Mouse (Mus musculus): ENCODE results near the gene B830017H08Rik. TPM values are rescaled to one million over a fixed set of nuclear protein-coding genes. Genes with fewer than 3 reads are reported as not detected.

B830017H08Rik gene
- total and polyA plus RNA-seq, 3 experiments, result 0.08 TPM; not detected in 2

GRCm38 (mm10) chr16:17834543-17834942 lies 1.6 kb downstream of the B830017H08Rik start:
- H3K9ac ChIP-seq (ENCODE audit: insufficient read depth, low read depth), result no peak overlapping the region
- in situ Hi-C loops (cut with MboI; ENCODE audit: low pct_ligation_motif_present, low pct_unique_long_range_greater_than_20kb, low sequenced_read_pairs) (no loop called here), dilution Hi-C loops (cut with MboI; ENCODE audit: extremely low pct_ligation_motif_present, extremely low pct_unique_long_range_greater_than_20kb, low sequenced_read_pairs) (no loop called here)
- no peak overlapping the region for H3K27ac ChIP-seq (ENCODE audit: insufficient read depth, low read depth)
- H3K36me3 ChIP-seq (replicated peaks in 1 of 2; ENCODE audit: control insufficient read depth in 1 of 2, insufficient read depth in 1 of 2, low read length in 1 of 2), result peaks cover 0 to 20% of the 10 kb centered on the region in 2 experiments
- no peaks in the 10 kb centered on the region for H3K27me3 ChIP-seq (replicated peaks)
- H3K9me3 ChIP-seq (replicated peaks; ENCODE audit: low read length), result peaks cover 4% of the 10 kb centered on the region
- no peak for TF ChIP-seq SMC3 (IDR thresholded peaks at IDR 0.05; ENCODE audit: low read depth, low read length)
- TF ChIP-seq EP300 (IDR thresholded peaks at IDR 0.05; ENCODE audit: low read length), result no peak
- TF ChIP-seq CHD2 (IDR thresholded peaks at IDR 0.05; ENCODE audit: low read length), result no peak
- TF ChIP-seq MYC (IDR thresholded peaks at IDR 0.05; ENCODE audit: low read depth, low read length), result no peak
- TF ChIP-seq GABPA (IDR thresholded peaks at IDR 0.05; ENCODE audit: insufficient replicate concordance, low read depth, low read length), result no peak
- TF ChIP-seq RCOR1 (conservative IDR thresholded peaks at IDR 0.05; ENCODE audit: low read depth, low read length), result no peak
- TF ChIP-seq MEF2A (IDR thresholded peaks at IDR 0.05; ENCODE audit: borderline replicate concordance, low read depth, low read length), result no peak
- no peak for TF ChIP-seq SIN3A (IDR thresholded peaks at IDR 0.05; ENCODE audit: low read length)
- no peak for TF ChIP-seq TBP (conservative IDR thresholded peaks at IDR 0.05; ENCODE audit: low read depth, low read length)
- TF ChIP-seq USF1 (IDR thresholded peaks at IDR 0.05; ENCODE audit: low read depth, low read length), result no peak
- no peak for TF ChIP-seq RAD21 (IDR thresholded peaks at IDR 0.05; ENCODE audit: low read depth, low read length)
- TF ChIP-seq MAX (IDR thresholded peaks at IDR 0.05; ENCODE audit: low read length), result no peak
- TF ChIP-seq ZC3H11A (IDR thresholded peaks at IDR 0.05; ENCODE audit: low read depth, low read length), result no peak
- TF ChIP-seq KAT2A (IDR thresholded peaks at IDR 0.05; ENCODE audit: insufficient replicate concordance, low read length), result no peak
- TF ChIP-seq POLR2AphosphoS2 (IDR thresholded peaks at IDR 0.05; ENCODE audit: low read depth, low read length), result no peak
- DNase-seq (ENCODE audit: extremely low read depth), result no peak
- no peaks in the 10 kb centered on the region for H3K79me2 ChIP-seq (replicated peaks; ENCODE audit: control insufficient read depth, extremely low read depth, insufficient read depth, poor library complexity, severe bottlenecking)
- no peaks in the 10 kb centered on the region for H3K4me1 ChIP-seq (ENCODE audit: control insufficient read depth in 1 of 2, insufficient read depth in 2 of 2)
- no peak overlapping the region for H3K4me3 ChIP-seq (replicated peaks in 1 of 3; ENCODE audit: low read depth in 2 of 3, low read length in 2 of 3, poor library complexity in 1 of 3)
- no peak overlapping the region for H3K4me2 ChIP-seq (ENCODE audit: insufficient read depth, low read depth, poor library complexity, severe bottlenecking)

GRCm38 (mm10) chr16:17835481-17835880 lies 2.6 kb downstream of the B830017H08Rik start:
- Histone ChIP-seq H3K79me2 (replicated peaks; ENCODE audit: control insufficient read depth, extremely low read depth, insufficient read depth, poor library complexity, severe bottlenecking) (no peaks in the 10 kb centered on the region), H3K27me3 (replicated peaks) (no peaks in the 10 kb centered on the region), H3K4me3 (replicated peaks in 1 of 3; ENCODE audit: low read depth in 2 of 3, low read length in 2 of 3, poor library complexity in 1 of 3) (no peak overlapping the region), H3K4me1 (ENCODE audit: control insufficient read depth in 1 of 2, insufficient read depth in 2 of 2) (no peaks in the 10 kb centered on the region), H3K9me3 (replicated peaks; ENCODE audit: low read length) (peaks cover 4% of the 10 kb centered on the region), H3K27ac (ENCODE audit: insufficient read depth, low read depth) (no peak overlapping the region), H3K4me2 (ENCODE audit: insufficient read depth, low read depth, poor library complexity, severe bottlenecking) (no peak overlapping the region), H3K9ac (ENCODE audit: insufficient read depth, low read depth) (no peak overlapping the region), H3K36me3 (replicated peaks in 1 of 2; ENCODE audit: control insufficient read depth in 1 of 2, insufficient read depth in 1 of 2, low read length in 1 of 2) (peaks cover 0 to 29% of the 10 kb centered on the region in 2 experiments)
- no peak for DNase-seq (ENCODE audit: extremely low read depth)
- TF ChIP-seq E2F4 (IDR thresholded peaks at IDR 0.05; ENCODE audit: insufficient replicate concordance, low read depth, low read length) (no peak), SMC3 (IDR thresholded peaks at IDR 0.05; ENCODE audit: low read depth, low read length) (no peak), BHLHE40 (IDR thresholded peaks at IDR 0.05; ENCODE audit: low read depth, low read length) (no peak), RAD21 (IDR thresholded peaks at IDR 0.05; ENCODE audit: low read depth, low read length) (no peak), NRF1 (IDR thresholded peaks at IDR 0.05; ENCODE audit: low read depth, low read length) (no peak), CHD1 (IDR thresholded peaks at IDR 0.05; ENCODE audit: low read depth, low read length) (no peak), NELFE (IDR thresholded peaks at IDR 0.05; ENCODE audit: low read depth, low read length) (no peak), MXI1 (IDR thresholded peaks at IDR 0.05; ENCODE audit: low read depth, low read length) (no peak), HCFC1 (IDR thresholded peaks at IDR 0.05; ENCODE audit: low read depth, low read length) (no peak), UBTF (IDR thresholded peaks at IDR 0.05; ENCODE audit: low read depth, low read length) (no peak), EP300 (IDR thresholded peaks at IDR 0.05; ENCODE audit: low read length) (no peak), ZMIZ1 (IDR thresholded peaks at IDR 0.05; ENCODE audit: low read depth, low read length) (no peak), ZKSCAN1 (IDR thresholded peaks at IDR 0.05; ENCODE audit: borderline replicate concordance, low read depth, low read length) (no peak), JUN (IDR thresholded peaks at IDR 0.05; ENCODE audit: insufficient read depth, low read depth, low read length) (no peak), TCF12 (IDR thresholded peaks at IDR 0.05; ENCODE audit: low read depth, low read length) (no peak), MAZ (IDR thresholded peaks at IDR 0.05; ENCODE audit: low read depth, low read length) (no peak), MEF2A (IDR thresholded peaks at IDR 0.05; ENCODE audit: borderline replicate concordance, low read depth, low read length) (no peak), ETS1 (conservative IDR thresholded peaks at IDR 0.05; ENCODE audit: low read depth, low read length) (no peak)
- dilution Hi-C loops (cut with MboI; ENCODE audit: extremely low pct_ligation_motif_present, extremely low pct_unique_long_range_greater_than_20kb, low sequenced_read_pairs) (no loop called here), in situ Hi-C loops (cut with MboI; ENCODE audit: low pct_ligation_motif_present, low pct_unique_long_range_greater_than_20kb, low sequenced_read_pairs) (no loop called here)
